Mouse (Mus musculus): ENCODE results near the gene Elof1. TPM values are rescaled to one million over a fixed set of nuclear protein-coding genes. Genes with fewer than 3 reads are reported as not detected.
A peak's percentile ranks its signal among the peaks of the same experiment; 100 is the strongest.

The Elof1 gene
- 149 and 176 TPM in 2 replicates for polyA plus RNA-seq (2016; fragmentation: Nextera tagmentation; extraction: Ambion mirVana)

- peak; percentile 98 for DNase-seq (ENCODE audit: low spot score)
- H3K9me3 ChIP-seq: no peaks in the 10 kb centered on the region
- peaks cover 27% of the 10 kb centered on the region for H3K36me3 ChIP-seq
- WGBS: under 1% methylated on average over 52 of the region's 52 CpGs
- H3K4me1 ChIP-seq: peaks cover 15% of the 10 kb centered on the region
- no peaks in the 10 kb centered on the region for H3K27me3 ChIP-seq (ENCODE audit: insufficient read depth, poor library complexity, severe bottlenecking)
- H3K27ac ChIP-seq: peak within 1 kb of the TSS; percentile 92
- peak within 1 kb of the TSS; percentile 94 for H3K4me3 ChIP-seq
These were observed at the start of gene Elof1 for GRCm38 (mm10) chr9:22116740-22117426. Gene Elof1 (minus strand): TSS chr9:22117172.

- Histone ChIP-seq H3K36me3 (no peaks in the 10 kb centered on the region), H3K27ac (no peak overlapping the region), H3K4me1 (no peaks in the 10 kb centered on the region), H3K4me3 (no peak overlapping the region), H3K27me3 (ENCODE audit: insufficient read depth, poor library complexity, severe bottlenecking) (peaks cover 13% of the 10 kb centered on the region), H3K9me3 (peaks cover 2% of the 10 kb centered on the region; the same call in 1 of the 2 replicates)
- WGBS: 86% methylated on average over 10 of the region's 10 CpGs
- peak; percentile 68 for DNase-seq (ENCODE audit: low spot score)
These were observed 49.7 kb upstream of the Elof1 start for GRCm38 (mm10) chr9:22166686-22167085.

- H3K27me3 ChIP-seq (ENCODE audit: insufficient read depth, poor library complexity, severe bottlenecking): peaks cover 13% of the 10 kb centered on the region
- 46% methylated on average over 6 of the region's 6 CpGs for WGBS
- peak; percentile 45 for DNase-seq (ENCODE audit: low spot score)
These were observed 49.0 kb upstream of the Elof1 start for GRCm38 (mm10) chr9:22165964-22166363.

GRCm38 (mm10) chr9:22164711-22165668, 48.0 kb upstream of the Elof1 start:
- 2% methylated on average over 53 of the region's 54 CpGs for WGBS
- H3K4me1 ChIP-seq: no peaks in the 10 kb centered on the region
- H3K27me3 ChIP-seq (ENCODE audit: insufficient read depth, poor library complexity, severe bottlenecking): peaks cover 17% of the 10 kb centered on the region
- H3K9me3 ChIP-seq: peaks cover 2% of the 10 kb centered on the region; the same call in 1 of the 2 replicates
- H3K27ac ChIP-seq: peak overlapping the region; percentile 81
- peak; percentile 85 for DNase-seq (ENCODE audit: low spot score)
- H3K4me3 ChIP-seq: peak overlapping the region; percentile 78
- H3K36me3 ChIP-seq: no peaks in the 10 kb centered on the region

More at GRCm38 (mm10) chr9:22165964-22166363, 49.0 kb upstream of the Elof1 start:
- H3K4me1 ChIP-seq: no peaks in the 10 kb centered on the region
- no peaks in the 10 kb centered on the region for H3K36me3 ChIP-seq
- H3K9me3 ChIP-seq: peaks cover 2% of the 10 kb centered on the region; the same call in 1 of the 2 replicates
- H3K4me3 ChIP-seq: no peak overlapping the region
- no peak overlapping the region for H3K27ac ChIP-seq

- Histone ChIP-seq H3K4me1 (peaks cover 3% of the 10 kb centered on the region), H3K4me3 (no peak overlapping the region), H3K36me3 (peaks cover 9% of the 10 kb centered on the region), H3K27ac (no peak overlapping the region), H3K9me3 (peaks cover 2% of the 10 kb centered on the region; the same call in 1 of the 2 replicates), H3K27me3 (ENCODE audit: insufficient read depth, poor library complexity, severe bottlenecking) (peaks cover 24% of the 10 kb centered on the region)
- peak; percentile 70 for DNase-seq (ENCODE audit: low spot score)
- WGBS: 73% methylated on average over 7 of the region's 7 CpGs
These were observed 45.9 kb upstream of the Elof1 start for GRCm38 (mm10) chr9:22162912-22163311.

- WGBS: 77% methylated on average over 9 of the region's 9 CpGs
- peaks cover 28% of the 10 kb centered on the region for H3K27me3 ChIP-seq (ENCODE audit: insufficient read depth, poor library complexity, severe bottlenecking)
- peaks cover 11% of the 10 kb centered on the region for H3K36me3 ChIP-seq
- H3K4me1 ChIP-seq: peaks cover 9% of the 10 kb centered on the region
- no peak overlapping the region for H3K4me3 ChIP-seq
- peaks cover 2% of the 10 kb centered on the region; the same call in 1 of the 2 replicates for H3K9me3 ChIP-seq
- no peak overlapping the region for H3K27ac ChIP-seq
- no peak for DNase-seq (ENCODE audit: low spot score)
These were observed 45.3 kb upstream of the Elof1 start for GRCm38 (mm10) chr9:22162305-22162704.

GRCm38 (mm10) chr9:22161299-22161698, 44.3 kb upstream of the Elof1 start:
- H3K36me3 ChIP-seq: peaks cover 11% of the 10 kb centered on the region
- WGBS: 36% methylated on average over 6 of the region's 6 CpGs

GRCm38 (mm10) chr9:22157516-22158265, 40.7 kb upstream of the Elof1 start:
- peak overlapping the region; percentile 96 for H3K27ac ChIP-seq
- 51% methylated on average over 34 of the region's 34 CpGs for WGBS
- H3K9me3 ChIP-seq: no peaks in the 10 kb centered on the region
- peak; percentile 74 for DNase-seq (ENCODE audit: low spot score)
- peaks cover 11% of the 10 kb centered on the region for H3K36me3 ChIP-seq
- peak overlapping the region; percentile 83 for H3K4me3 ChIP-seq
- peaks cover 19% of the 10 kb centered on the region for H3K27me3 ChIP-seq (ENCODE audit: insufficient read depth, poor library complexity, severe bottlenecking)
- peaks cover 19% of the 10 kb centered on the region for H3K4me1 ChIP-seq

More at GRCm38 (mm10) chr9:22161299-22161698, 44.3 kb upstream of the Elof1 start:
- peaks cover 28% of the 10 kb centered on the region for H3K27me3 ChIP-seq (ENCODE audit: insufficient read depth, poor library complexity, severe bottlenecking)
- H3K4me1 ChIP-seq: peaks cover 12% of the 10 kb centered on the region
- H3K9me3 ChIP-seq: no peaks in the 10 kb centered on the region
- no peak overlapping the region for H3K4me3 ChIP-seq
- peak; percentile 62 for DNase-seq (ENCODE audit: low spot score)
- H3K27ac ChIP-seq: no peak overlapping the region

GRCm38 (mm10) chr9:22156497-22157245, 39.7 kb upstream of the Elof1 start, which contains the start of gene Pigyl:
Gene Pigyl (plus strand): TSS chr9:22156846.
- Histone ChIP-seq H3K36me3 (peaks cover 11% of the 10 kb centered on the region), H3K27ac (peak within 1 kb of the TSS; percentile 96), H3K9me3 (no peaks in the 10 kb centered on the region), H3K27me3 (ENCODE audit: insufficient read depth, poor library complexity, severe bottlenecking) (peaks cover 15% of the 10 kb centered on the region), H3K4me3 (peak within 1 kb of the TSS; percentile 83), H3K4me1 (peaks cover 19% of the 10 kb centered on the region)
- WGBS: under 1% methylated on average over 65 of the region's 65 CpGs
- DNase-seq (ENCODE audit: low spot score): peak; percentile 99

- no peaks in the 10 kb centered on the region for H3K9me3 ChIP-seq
- peak overlapping the region; percentile 41; the same call in 1 of the 2 replicates for H3K4me3 ChIP-seq
- peaks cover 11% of the 10 kb centered on the region for H3K36me3 ChIP-seq
- H3K27me3 ChIP-seq (ENCODE audit: insufficient read depth, poor library complexity, severe bottlenecking): peaks cover 12% of the 10 kb centered on the region
- no peak overlapping the region for H3K27ac ChIP-seq
- WGBS: 18% methylated on average over 10 of the region's 10 CpGs
- peak; percentile 84 for DNase-seq (ENCODE audit: low spot score)
- H3K4me1 ChIP-seq: peaks cover 19% of the 10 kb centered on the region
These were observed 38.6 kb upstream of the Elof1 start for GRCm38 (mm10) chr9:22155614-22156013.

- H3K4me3 ChIP-seq: no peak overlapping the region
- no peak overlapping the region for H3K27ac ChIP-seq
- peaks cover 3% of the 10 kb centered on the region; the same call in 1 of the 2 replicates for H3K9me3 ChIP-seq
- peaks cover 19% of the 10 kb centered on the region for H3K4me1 ChIP-seq
- DNase-seq (ENCODE audit: low spot score): no peak
- peaks cover 12% of the 10 kb centered on the region for H3K27me3 ChIP-seq (ENCODE audit: insufficient read depth, poor library complexity, severe bottlenecking)
- WGBS: 85% methylated on average over 3 of the region's 3 CpGs
- peaks cover 10% of the 10 kb centered on the region for H3K36me3 ChIP-seq
These were observed 36.8 kb upstream of the Elof1 start for GRCm38 (mm10) chr9:22153810-22154209.
